Mouse (Mus musculus) bone marrow, adult 2 months (tissue): Measurements from ENCODE around the gene BC025920. TPM values are rescaled to one million over a fixed set of nuclear protein-coding genes. Genes with fewer than 3 reads are reported as not detected.

ENCODE experiments used
- H3K27ac ChIP-seq: fragments of 200-500 bp; 2 replicates; pipeline ENCODE4 v1.5.1; 2012; ENCODE audit warnings: low read depth, mild to moderate bottlenecking, control low read depth, inconsistent platforms, low read length; ENCODE audit not compliant: control insufficient read depth, poor library complexity, insufficient read depth
- H3K4me1 ChIP-seq: fragments of 200-500 bp; 2 replicates; pipeline ENCODE4 v1.6.1; 2011; ENCODE audit warnings: low read length; ENCODE audit not compliant: control insufficient read depth, insufficient read depth
- H3K4me3 ChIP-seq: fragments of 200-500 bp; replicated peaks from 2 replicates; pipeline ENCODE3; 2011; ENCODE audit warnings: mild to moderate bottlenecking, low read depth, low read length, control low read depth; ENCODE audit not compliant: control insufficient read depth
- CTCF ChIP-seq: fragments of 200-500 bp; IDR thresholded peaks from 2 replicates; pipeline ENCODE4 v1.5.1; 2011; ENCODE audit warnings: low read length, control low read depth; ENCODE audit not compliant: control insufficient read depth, insufficient read depth
- POLR2A ChIP-seq: fragments of 200-500 bp; IDR thresholded peaks from 2 replicates; pipeline ENCODE4 v1.6.1; 2011; ENCODE audit warnings: low read depth, mild to moderate bottlenecking, control low read depth, low read length, borderline replicate concordance; ENCODE audit not compliant: control insufficient read depth
- WGBS: fragments of 180-500 bp; shearing (Covaris S2); methylation state at CpG from one replicate; pipeline ENCODE4 v1.1.7; 2018; 5-methylcytosine and 5-hydroxymethylcytosine counted together
- polyA plus RNA-seq: library from polyadenylated mRNA; stranded (reverse); fragments of >200 nt; gene quantifications from 2 replicates; pipeline ENCODE4 v1.2.4, GENCODE M21; 2011; ENCODE audit warnings: low replicate concordance; ENCODE audit not compliant: missing spikeins, insufficient read depth, insufficient read length

The BC025920 gene
- polyA plus RNA-seq, 1 experiment = 6.6 TPM

- no peaks in the 10 kb centered on the region for H3K4me1 ChIP-seq
- peak overlapping the region; percentile 31 for H3K27ac ChIP-seq
- WGBS = 1% methylated on average over 34 of the region's 34 CpGs
- peak overlapping the region; percentile 68 for H3K4me3 ChIP-seq
- TF ChIP-seq POLR2A = no peak
- TF ChIP-seq CTCF = no peak
Measured at GRCm38 (mm10) chr10:81570831-81571500, 35.1 kb upstream of the BC025920 start.

GRCm38 (mm10) chr10:81571501-81571876, 34.6 kb upstream of the BC025920 start:
- TF ChIP-seq POLR2A (no peak), CTCF (no peak)
- WGBS = under 1% methylated on average over 18 of the region's 18 CpGs
- H3K27ac ChIP-seq = peak overlapping the region; percentile 31
- H3K4me1 ChIP-seq = no peaks in the 10 kb centered on the region
- H3K4me3 ChIP-seq = peak overlapping the region; percentile 68

- Histone ChIP-seq H3K4me1 (no peaks in the 10 kb centered on the region), H3K27ac (no peak overlapping the region), H3K4me3 (no peak overlapping the region)
- TF ChIP-seq CTCF = no peak
- TF ChIP-seq POLR2A = no peak
- 43% methylated on average over 9 of the region's 9 CpGs for WGBS
Measured at GRCm38 (mm10) chr10:81572133-81572671, 33.9 kb upstream of the BC025920 start.

- TF ChIP-seq CTCF (no peak), POLR2A (no peak)
- no peak overlapping the region for H3K27ac ChIP-seq
- 68% methylated on average over 9 of the region's 9 CpGs for WGBS
Measured at GRCm38 (mm10) chr10:81572975-81573374, 33.1 kb upstream of the BC025920 start.

GRCm38 (mm10) chr10:81574081-81575056, 31.7 kb upstream of the BC025920 start, which contains the start of gene Tle2:
TSS of gene Tle2 (plus strand) at chr10:81574561.
- Histone ChIP-seq H3K27ac (no peak within 1 kb of the TSS), H3K4me1 (no peaks in the 10 kb centered on the region), H3K4me3 (peak within 1 kb of the TSS; percentile 17)
- WGBS = 35% methylated on average over 10 of the region's 10 CpGs
- TF ChIP-seq POLR2A (no peak), CTCF (no peak)

More at GRCm38 (mm10) chr10:81572975-81573374, 33.1 kb upstream of the BC025920 start:
- Histone ChIP-seq H3K4me3 (no peak overlapping the region), H3K4me1 (no peaks in the 10 kb centered on the region)

- Histone ChIP-seq H3K4me1 (no peaks in the 10 kb centered on the region), H3K4me3 (peak overlapping the region; percentile 17), H3K27ac (no peak overlapping the region)
- WGBS = 1% methylated on average over 29 of the region's 30 CpGs
- no peak for TF ChIP-seq CTCF
- TF ChIP-seq POLR2A = no peak
Measured at GRCm38 (mm10) chr10:81575208-81575631, 30.9 kb upstream of the BC025920 start.

GRCm38 (mm10) chr10:81575695-81576094, 30.4 kb upstream of the BC025920 start:
- TF ChIP-seq POLR2A (no peak), CTCF (no peak)
- Histone ChIP-seq H3K4me1 (no peaks in the 10 kb centered on the region; the same call in 1 of the 2 replicates), H3K4me3 (no peak overlapping the region), H3K27ac (no peak overlapping the region)
- WGBS = 14% methylated on average over 6 of the region's 6 CpGs

GRCm38 (mm10) chr10:81579967-81580366, 26.1 kb upstream of the BC025920 start:
- no peak overlapping the region for H3K27ac ChIP-seq
- 11% methylated on average over 4 of the region's 4 CpGs for WGBS
- no peak overlapping the region for H3K4me3 ChIP-seq
- TF ChIP-seq POLR2A (no peak), CTCF (no peak)
- H3K4me1 ChIP-seq = peaks cover 2% of the 10 kb centered on the region
